Mouse (Mus musculus) urinary bladder, postnatal 14 days (tissue): ENCODE measurements at regions not wholly inside any gene's neighbourhood (a gene's known extent, or its start where the extent isn't known, plus 50 kb on each side); places are given as distances from the start of the nearest gene placed in this dataset.

Experiments
- DNase-seq: peaks from one replicate; pipeline ENCODE4 v3.0.0; 2021; ENCODE audit warnings: low spot score

DNA sequence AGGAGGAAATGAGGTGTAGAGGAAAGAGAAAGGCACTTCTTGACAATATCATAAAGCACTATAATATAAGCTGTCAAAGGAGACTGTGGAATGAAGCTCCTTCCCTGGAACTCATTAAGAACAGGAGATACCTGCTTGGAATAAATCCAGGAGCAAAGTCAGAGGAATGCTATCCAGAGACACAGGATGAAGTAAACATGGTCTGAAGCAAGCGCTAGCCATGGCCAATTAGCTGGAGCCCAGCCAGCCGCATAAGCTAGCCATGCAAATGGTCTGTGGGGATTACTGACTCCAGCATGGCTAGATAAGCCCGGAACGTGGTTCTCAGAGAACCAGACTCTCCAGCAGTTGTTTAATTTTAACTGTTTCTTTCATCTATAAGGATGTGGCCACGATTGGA is 54.9 kb upstream of the Gpc3 start:
- no peak for DNase-seq

DNA sequence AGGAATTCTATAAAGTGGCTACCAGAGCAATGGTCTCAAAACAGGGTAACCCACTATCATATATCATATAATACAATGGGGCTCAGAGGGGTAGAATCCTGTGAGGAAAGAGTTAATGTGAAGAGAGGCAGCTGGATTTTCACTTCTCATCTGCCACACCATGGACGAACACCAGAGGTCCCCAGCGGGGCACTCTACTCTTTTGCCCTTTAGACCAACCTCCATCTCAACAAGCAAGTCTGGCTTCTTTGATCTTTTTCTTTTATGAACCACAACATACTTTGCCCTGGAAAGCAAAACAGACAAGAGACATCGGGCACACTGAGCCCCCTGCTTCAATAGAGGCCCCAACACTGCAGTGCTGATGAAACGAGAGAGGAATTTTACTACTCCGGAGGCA is 65.3 kb upstream of the Gpc3 start:
- DNase-seq = peak; percentile 3

DNA sequence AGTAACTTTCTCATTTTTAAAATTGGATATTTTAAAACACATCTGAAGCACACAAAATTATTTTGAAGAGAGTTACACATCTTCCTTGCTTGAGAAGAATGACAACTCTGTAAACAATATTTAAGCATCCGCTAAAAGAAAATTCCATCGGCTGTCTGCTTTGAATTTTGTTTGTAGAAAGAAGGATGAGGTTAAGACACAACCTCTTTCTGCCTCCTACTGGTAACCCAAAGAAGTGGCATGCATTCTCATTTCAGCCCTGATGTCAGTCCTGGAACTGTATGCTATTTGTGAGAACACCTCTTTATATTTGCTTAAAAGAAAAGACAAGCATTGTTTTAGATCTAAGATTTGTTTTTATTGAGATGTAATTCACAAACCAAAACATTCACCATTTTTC is 80.6 kb upstream of the Gpc3 start:
- no peak for DNase-seq

DNA sequence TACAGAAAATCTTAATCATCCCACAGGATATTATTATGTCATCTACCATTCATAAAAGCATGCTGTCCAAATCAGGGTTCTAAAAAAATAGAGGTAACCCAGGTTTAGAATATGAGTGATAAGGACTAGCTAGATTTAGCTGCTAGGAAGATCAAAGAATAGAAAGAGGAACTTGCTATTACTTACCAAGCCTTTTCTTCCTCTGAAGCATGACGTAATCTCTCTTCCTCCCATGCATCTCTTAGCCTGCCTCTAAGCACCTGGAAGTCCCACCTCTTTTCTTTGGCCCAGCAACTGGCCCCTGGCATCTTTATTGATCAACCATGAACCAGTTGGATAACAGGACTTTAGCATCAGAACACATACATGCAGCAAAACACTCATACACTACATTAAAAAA is 85.9 kb upstream of the Gpc3 start:
- DNase-seq = no peak

GRCm38 (mm10) chrX:52717495-52717894 is 73.5 kb upstream of the Ccdc160 start:
- DNase-seq = no peak

GRCm38 (mm10) chrX:52738116-52738515 is 52.9 kb upstream of the Ccdc160 start:
- DNase-seq = no peak
